Mouse (Mus musculus) urinary bladder, postnatal 14 days (tissue): ENCODE results near the gene Prelid1.
A peak's percentile ranks its signal among the peaks of the same experiment; 100 is the strongest.

Source experiments
- DNase-seq: peaks from one replicate; pipeline ENCODE4 v3.0.0; 2021; ENCODE audit warnings: low spot score

Gene Prelid1

DNA sequence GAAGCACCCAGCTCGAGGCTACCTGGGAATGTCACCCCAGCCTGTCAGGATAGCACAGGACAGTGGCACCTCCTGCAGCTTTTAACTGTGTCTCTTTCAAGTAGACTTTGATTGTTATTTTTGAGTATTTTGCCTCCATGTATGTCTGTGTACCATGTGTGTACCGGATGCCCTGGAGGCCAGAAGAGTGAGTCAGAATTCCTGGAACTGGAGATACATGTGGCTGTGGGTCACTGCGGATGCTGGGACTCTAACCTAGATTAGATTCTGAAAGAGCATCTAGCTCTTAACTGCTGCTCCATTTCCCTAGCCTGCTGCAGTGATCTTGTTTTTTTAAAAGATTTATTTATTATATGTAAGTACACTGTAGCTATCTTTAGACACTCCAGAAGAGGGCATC is 12.0 kb downstream of the Prelid1 start:
- DNase-seq: no peak

DNA sequence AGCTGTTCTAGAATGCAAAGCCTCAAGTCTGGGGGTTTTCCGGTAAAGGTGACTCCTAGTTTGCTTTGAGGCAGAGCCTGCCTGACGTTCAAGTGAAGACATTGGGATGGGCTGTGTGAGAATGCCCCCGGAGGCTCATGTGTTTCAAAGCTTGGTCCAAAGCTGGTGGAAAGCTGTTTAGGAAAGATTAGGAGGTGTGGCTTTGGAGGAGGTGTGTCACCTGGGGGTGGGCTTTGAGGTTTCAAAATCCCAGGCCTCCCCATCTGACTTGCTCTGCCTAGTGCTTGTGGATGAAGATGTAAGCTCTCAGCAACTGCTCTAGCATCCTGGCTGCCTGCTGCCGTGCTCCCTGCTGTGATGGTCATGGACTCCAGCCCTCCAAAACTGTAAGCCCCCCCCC is 15.4 kb downstream of the Prelid1 start:
- DNase-seq: no peak

DNA sequence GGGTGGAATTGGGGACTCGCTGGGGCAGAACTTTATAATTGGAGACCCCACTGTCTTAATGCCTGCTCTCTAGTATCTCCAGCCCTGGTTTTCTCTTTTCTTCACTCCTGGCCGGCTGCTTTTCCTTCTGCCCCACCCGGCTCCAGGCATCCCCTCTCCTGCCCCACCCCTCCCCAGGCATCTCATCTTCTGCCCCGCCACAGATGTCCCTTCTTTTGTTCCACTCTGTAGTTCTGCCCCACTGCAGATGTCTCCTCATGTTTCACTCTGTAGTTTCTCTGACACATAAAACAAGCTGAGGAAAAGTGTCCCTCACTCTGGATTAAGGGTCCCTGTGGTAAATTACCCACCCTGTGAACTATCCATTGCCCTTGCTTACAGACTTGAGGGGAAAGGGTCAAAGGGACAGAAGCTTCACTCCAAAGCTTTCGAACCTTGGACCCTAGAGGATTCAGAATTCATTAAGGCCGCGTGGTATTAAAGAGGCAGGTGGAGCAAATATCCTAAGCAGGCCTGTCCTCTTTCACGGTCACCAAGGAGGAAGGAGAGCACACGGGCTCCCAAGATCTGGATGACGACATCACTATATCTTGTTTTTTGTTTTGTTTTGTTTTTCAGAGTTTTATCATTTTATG is 17.2 kb downstream of the Prelid1 start:
- DNase-seq: no peak

DNA sequence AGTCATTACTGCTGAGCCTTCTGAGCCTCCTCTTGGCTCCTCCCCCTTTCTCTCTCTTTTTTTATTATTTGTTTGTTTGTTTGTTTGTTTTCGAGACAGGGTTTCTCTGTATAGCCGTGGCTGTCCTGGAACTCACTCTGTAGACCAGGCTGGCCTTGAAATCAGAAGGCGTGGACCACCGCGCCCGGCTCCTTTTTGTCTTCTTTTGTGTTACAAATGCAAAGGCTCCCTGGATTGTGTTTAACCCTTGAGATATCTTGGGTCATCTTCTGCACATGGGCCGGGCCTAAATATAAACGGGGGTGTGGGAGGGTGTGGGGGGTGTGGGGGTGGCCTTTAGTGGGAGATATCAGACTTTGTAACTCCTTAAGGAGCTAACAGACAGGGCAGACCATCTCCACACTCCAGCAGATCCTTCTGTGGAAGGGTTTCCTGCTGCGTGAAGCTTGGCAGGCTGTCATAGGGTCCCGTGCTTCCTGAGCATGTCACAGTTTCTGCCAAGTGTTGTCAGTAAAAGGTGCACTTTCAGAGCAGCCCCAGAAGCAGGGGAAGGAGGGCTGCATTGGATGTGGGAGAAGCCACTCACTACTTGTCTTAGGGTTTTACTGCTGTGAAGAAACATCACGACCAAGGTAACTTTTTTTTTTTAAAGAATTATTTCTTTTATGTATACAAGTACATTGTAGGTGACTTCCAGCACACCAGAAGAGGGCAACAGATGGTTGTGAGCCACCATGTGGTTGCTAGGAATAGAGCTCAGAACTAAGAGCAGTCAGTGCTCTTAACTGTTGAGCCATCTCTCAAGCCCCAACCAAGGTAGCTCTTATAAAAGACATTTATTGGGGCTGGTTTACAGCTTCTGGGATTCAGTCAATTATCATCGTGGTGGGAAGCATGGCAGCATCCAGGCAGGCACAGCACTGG is 18.1 kb downstream of the Prelid1 start:
- DNase-seq: no peak

DNA sequence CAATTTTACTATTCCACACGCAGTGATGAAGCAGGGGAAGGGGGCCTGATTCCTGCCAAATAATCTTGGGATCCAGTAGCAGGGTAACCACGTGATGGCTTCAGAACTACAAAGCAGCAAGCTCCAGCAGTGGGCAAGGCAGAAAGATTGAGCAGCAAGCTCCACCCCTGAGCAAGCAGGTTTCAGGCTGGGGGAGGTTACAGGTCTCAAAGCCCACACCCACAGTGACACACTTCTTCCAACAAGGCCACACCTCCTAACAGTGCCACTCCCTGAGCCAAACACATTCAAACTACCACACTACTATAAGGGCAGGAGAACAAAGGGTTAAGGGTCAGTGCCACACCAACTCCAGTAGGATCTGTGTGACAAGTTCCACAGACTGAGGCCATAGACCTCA is 19.0 kb downstream of the Prelid1 start:
- no peak for DNase-seq

DNA sequence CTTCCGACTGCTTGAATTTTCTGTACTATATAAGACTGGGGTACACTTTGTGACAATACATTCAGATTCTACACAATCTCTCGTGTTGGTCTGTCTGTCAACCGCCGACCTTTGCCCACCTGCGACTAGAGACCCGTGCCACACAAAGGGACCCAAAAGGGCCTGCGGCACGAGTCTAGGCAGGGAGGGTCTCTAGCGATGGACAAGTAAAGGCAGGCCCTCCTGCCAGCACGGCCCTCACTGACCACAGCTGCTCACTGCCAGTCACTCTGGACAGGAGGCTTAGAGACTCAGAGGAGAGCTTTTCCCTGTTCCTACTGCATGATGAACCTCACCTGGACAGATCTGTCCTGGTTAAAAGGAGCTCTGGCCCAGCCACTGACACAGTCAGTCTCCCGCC is 22.2 kb downstream of the Prelid1 start:
- DNase-seq: no peak

DNA sequence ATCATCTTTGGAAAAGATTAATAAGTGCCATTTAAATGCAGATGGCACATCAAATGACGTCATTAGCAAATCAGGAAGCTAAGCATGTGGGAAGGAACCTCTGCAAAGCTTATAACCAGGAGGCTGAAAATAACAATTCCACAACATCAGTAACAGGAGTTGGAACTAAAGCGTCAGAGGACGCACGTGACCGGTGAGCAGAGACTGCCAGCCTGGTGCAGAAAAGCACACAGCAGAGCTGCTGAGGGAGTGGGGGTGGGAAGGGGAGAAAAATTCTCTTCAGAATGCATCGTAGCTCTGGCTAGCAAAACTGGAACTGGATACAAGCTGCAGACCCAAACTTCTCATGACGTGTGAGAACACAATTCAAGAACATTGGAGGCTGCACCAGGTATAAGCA is 24.0 kb downstream of the Prelid1 start:
- DNase-seq: no peak

DNA sequence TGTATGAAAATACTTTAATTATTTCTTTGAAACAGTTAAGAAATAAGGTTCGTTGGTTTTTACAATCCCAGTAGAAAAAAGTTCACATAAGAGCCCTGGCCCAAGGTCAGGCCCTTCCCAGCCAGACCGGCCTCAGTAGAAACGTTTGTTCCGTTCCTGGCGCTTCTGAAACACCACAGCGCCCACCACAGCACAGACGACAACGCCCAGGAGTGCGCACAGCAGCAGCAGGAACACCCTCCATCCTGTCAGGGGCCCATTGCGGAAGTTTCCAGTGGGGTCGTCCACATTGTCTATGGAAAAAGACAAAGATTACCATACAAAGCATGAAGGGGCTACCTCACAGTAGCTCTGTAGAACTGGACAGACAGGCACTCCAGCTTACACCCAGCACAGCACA is 26.4 kb downstream of the Prelid1 start:
- DNase-seq: no peak

DNA sequence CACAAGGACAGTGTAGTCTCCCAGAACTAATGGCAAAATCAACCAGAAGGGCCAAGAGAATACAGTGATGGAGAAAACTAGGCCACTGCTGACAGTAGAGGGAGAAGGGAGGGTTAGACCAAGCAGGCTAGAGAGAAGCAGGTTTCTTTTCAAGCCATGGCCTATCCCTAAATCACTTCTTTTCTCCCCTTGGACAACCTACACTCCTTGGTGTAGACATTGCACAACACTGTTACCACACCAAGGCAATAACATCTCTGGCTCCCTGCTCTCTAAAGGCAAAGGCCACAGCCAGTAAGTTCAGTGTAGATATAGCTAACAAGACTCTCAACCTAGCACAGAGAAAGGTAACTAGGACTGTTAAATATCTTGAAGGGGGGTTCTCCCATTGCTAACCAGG is 40.8 kb downstream of the Prelid1 start:
- no peak for DNase-seq

DNA sequence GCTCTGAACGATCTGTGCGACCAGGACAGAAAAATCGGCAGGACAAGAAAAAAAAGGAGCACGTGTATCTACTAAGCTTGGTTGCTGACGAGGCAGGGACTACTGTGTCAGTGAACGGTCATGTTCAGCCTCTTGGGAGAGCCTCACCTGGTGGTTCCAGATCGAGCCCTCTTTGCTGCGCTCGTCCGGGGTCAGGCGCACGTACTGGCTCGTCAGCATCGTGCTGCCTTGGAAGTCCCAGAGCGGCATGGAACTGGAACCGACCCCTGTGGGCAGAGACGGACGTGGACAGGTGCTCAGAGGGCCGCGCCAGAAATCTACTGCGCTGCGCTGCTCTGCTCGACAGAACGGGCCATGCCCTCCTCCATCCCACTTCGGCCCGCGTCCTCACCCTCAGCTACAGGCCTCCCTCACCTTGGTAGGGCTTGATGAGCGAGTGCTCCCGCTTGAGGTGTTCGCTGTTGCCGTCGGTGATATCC is 41.7 kb downstream of the Prelid1 start:
- DNase-seq: peak; percentile 28

DNA sequence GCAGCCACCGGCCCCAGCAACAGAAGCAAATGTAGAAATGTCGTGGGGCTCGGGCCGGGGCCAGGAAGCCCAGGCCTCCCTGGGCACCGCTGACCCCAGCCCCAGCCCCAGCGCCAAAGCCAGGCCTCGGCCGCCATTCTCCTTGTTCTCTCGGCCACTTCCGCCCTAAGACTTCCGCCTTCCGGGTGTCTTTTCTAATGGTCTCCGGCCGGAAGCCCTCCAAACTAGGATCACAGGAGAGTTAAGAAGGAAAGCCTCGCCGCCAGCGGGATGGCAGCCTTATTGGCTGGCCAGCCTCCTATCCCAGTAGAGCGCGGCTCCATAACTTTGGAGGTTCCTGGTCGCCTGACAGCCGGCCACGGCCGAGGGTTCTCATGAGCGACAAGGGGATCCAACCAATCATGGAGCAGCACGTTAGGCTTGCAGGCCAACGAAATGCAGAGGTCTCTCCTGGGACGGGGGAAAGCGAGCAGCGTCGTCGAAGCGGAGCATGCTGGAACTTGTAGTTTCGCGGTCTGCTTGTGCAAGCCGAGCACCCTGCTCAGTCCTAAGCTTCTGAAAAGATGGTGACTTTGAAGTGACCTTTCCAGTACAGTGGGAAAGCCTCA is 42.3 kb downstream of the Prelid1 start, which contains the start of gene Lman2:
Lman2 (minus strand) TSS at position 331 of the 608 bp plus-strand sequence.
- peak; percentile 97 for DNase-seq

DNA sequence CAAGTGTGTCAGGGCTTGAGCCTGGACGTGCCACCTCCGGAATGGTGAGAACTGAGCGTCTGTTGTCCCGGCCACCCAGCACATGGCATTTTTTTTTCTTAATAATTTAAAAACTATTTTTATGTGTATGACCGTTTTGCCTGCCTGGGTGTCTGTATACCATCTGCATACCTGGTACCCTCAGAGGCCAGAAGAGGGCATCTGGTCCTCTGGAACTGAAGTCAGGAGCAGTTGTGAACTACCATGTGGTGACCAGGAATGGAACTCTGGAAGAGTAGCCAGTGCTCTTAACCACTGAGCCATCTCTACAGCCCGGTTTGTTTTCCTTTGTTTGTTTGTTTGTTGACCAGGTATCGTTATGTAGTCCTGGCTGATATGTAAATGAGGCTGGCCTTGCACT is 48.1 kb downstream of the Prelid1 start:
- DNase-seq: no peak

DNA sequence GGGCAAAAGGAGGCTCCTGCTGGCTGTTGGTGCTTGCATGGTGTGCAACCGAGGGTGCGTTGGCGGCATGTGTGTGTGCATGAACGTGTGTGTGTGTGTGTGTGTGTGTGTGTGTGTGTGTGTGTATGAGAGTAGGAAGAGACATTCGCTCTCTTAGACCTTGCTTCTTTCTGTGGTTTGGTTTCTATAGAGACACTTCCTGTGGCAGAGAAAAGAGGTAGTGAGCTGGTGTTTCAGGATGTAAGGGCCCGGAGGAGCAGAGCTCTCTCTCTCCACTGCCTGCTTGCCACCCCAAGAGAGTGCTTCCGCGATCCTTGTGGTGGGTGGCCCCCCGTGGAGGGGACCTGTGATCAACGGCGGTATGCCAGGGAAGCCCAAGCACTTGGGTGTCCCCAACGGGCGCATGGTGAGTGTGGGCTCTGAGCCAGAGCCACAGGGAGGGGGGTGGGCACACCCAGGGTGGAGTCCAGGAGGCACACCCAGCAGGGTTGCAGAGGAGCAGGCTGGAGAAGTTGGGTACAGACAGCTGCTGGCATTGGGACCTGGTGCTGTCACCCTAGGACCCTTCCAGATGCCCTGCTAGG is 49.3 kb downstream of the Prelid1 start, which contains the start of gene Rgs14:
Rgs14 (plus strand) TSS at position 202 of the 584 bp plus-strand sequence.
- no peak for DNase-seq

DNA sequence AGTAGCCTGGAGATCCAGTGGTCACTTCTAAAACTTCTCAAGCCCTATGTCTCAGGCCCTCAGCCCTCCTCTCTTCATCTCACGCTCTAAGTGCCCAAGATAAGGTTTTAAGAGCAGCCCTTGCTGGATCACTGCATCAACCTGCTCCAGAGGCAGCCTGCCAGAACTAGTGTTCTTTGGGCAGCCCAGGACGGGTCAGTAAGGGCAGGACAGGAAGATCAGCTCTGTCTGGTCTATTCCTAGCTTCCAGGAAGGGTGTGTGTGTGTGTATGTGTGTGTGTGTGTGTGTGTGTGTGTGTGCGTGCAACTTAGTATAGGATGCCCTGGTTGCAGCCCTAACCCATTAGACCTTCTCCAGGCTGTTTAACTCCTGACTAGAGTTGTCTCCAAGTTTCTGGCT is 49.9 kb downstream of the Prelid1 start:
- no peak for DNase-seq

DNA sequence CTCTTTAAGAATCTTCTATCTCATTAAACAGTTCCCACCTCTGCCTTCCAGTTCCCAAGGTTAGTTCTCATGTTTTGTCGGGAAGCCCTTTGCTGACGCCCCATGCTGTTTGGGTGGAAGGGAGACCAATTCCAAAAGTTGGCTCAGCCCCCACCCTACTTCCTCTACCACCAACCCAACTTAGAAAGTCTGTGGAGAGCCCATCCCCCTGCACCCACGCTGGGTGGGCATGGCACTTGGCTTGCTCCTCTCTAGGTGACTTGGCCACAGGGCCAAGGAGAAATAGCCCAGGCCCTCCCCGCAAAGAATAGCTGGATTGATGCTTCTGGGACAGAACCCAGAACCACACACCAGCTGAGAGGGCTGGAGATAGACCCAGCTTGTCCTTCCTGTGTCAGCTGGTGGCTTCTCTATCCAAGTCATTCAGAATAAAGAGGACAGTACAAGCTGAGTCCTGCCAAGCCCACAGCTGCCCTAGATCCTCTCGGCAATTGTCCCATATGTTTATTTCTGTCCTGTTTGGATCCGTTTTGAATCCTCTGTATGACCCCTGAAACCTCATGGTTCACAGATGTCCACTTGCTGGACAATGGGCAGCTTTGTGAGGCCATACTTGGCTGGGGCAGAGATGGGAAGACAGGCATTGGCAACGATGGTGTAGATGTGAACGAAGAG is 50.8 kb downstream of the Prelid1 start:
- no peak for DNase-seq

DNA sequence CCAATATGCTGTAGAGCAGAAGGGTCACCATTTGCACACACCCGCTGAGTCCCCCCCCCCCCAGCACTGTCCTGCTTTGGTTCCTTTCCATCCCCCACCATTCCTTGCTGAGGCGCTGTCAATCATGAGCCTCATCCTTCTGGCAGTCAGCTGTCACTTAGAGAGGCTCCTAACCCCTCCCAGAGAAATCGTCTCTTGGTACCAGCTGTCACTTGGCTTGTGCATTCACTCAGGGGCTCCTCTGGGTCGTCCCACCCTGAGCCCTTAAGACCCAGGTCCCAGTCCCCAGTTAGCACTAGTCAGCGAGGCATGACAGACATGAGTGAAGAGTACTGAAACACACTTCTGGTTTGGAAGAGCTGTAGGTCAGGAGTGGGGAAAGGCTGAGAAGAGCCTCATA is 51.4 kb downstream of the Prelid1 start:
- DNase-seq: no peak

DNA sequence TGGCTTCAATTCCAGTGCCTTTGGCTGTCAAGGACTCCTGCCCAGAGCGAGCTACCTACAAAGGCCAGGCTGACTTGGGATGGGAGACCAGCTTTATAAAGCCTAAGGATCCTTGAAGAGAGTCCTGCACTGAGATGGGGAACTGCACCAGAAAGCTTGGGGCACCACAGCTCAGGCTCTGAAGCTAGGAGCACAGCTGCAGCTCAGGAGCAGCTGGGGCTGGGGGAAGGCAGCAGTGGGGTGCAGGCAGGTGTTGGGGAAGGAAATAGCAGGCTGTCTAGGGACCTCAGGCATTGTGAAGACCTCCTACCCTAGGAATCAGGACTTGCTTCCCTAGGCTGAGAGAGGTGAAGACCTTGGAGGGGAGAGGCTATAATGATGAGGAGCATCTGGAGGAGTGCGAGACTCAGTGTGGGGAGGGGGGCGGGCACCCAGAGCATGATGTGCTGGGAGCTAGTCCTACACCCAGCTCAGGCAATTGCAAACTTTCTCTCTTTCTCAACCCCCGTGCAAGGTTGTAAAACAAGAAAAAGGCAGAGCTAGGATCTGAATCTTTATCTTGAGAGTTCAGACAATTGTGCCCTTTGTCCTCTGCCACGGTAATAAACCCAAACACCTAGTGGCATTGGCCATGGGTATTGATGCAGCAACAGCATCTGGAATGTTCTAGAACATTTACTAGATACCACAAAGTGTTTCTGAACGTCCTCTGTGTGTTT is 54.1 kb downstream of the Prelid1 start:
- no peak for DNase-seq
